Mouse (Mus musculus): ENCODE results near the gene Atg101. TPM values are rescaled to one million over a fixed set of nuclear protein-coding genes. Genes with fewer than 3 reads are reported as not detected.

The Atg101 gene
- polyA plus RNA-seq, 1 experiment from 2014 or later, result 69.4 TPM

DNA sequence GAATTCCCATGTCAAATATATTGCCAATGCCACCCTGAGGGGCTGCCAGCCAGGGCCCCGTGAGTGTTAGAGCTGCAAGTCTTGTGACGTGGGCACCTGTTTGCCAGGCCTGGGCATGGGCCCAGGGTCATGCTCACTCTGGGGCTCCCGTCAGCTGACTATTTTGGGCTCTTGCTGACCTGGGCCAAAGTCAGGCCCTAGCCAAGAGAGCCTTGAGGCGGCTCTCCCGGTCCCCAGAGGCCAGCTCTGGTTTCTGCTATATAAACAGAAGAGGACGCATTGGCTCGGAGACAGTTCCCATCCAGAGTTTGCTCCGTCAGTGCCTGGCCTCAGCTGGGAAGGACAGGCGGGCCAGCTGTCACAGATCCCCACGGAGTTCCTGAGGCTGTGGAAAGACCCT is 23.7 kb upstream of the Atg101 start:
- no peak overlapping the region for H3K4me2 ChIP-seq (ENCODE audit: low read depth, low read length)
- WGBS, result 50% methylated on average over 10 of the region's 10 CpGs
- H3K36me3 ChIP-seq (ENCODE audit: control insufficient read depth, insufficient read depth, low read length), result no peaks in the 10 kb centered on the region
- H3K9me3 ChIP-seq (ENCODE audit: control insufficient read depth, low read length), result no peaks in the 10 kb centered on the region
- no peak for ATAC-seq (ENCODE audit: low read depth)
- no peaks in the 10 kb centered on the region for H3K4me1 ChIP-seq (ENCODE audit: control insufficient read depth, insufficient read depth, low read length)
- no peak overlapping the region for H3K9ac ChIP-seq (replicated peaks; ENCODE audit: low read depth, low read length)
- H3K27ac ChIP-seq (ENCODE audit: low read depth, low read length), result no peak overlapping the region
- peaks cover under 1% of the 10 kb centered on the region; the same call in 1 of the 2 replicates for H3K27me3 ChIP-seq (ENCODE audit: control insufficient read depth, insufficient read depth, low read length)
- H3K4me3 ChIP-seq (ENCODE audit: low read depth, low read length), result no peak overlapping the region

DNA sequence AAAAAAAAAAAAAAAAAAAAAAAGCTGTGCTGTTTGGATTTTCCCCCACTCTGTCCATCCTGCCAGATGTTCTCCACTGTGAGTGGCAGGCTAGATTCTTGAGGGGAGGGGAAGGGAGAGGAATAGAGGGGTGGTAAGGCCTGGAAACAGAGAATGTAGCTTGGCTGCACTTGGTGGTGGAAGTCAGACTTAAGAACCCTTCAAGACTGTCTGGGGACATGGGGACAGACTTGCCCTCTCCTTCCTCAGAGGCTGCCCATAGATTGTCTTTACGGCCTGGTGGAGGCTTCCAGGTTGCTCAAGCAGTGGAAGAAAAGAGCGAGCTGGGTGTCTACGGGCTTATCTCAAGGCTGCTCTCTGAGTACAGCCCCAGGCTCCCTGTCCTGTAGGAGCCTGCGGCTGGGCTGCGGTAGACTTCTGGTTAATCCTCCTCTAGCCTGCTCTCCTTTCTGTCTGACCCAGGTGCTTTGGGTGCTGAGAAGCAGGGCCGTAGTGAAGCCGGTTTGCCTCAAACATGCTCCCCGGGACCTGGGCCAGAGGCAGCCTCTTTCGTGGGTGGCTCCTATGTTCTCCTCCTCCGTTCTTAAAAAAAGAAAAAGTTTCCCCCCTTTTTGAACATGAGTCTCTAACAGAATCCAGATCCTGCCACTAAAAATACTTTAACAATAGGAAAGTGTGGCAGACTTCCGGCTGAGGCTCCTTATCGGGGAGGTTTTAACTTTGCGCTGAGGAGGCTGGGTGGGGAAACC is 23.0 kb upstream of the Atg101 start:
- Histone ChIP-seq H3K27ac (ENCODE audit: low read depth, low read length) (no peak overlapping the region), H3K4me2 (ENCODE audit: low read depth, low read length) (no peak overlapping the region)

DNA sequence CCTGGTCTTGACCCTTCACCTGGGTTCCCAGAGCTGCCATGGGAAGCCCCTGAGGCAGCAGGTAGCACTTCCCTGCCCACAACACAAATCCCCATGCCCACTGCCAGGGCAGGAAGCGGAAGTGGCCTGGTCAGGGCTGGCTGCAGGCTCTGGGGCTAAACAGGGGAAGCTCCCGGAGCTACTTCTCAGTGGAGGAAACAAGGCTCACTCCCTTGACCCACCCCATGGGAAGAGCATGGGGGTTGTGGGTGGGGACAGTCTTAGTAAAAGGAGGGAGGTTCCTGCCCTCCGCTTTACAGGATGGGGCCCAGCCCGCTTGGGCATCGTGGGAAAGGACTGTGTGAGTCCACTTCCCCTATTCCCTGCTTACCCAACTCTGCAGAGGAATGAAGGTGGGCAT is 21.6 kb upstream of the Atg101 start:
- H3K9ac ChIP-seq (replicated peaks; ENCODE audit: low read depth, low read length), result no peak overlapping the region
- 68% methylated on average over 5 of the region's 5 CpGs for WGBS
- no peaks in the 10 kb centered on the region for H3K9me3 ChIP-seq (ENCODE audit: control insufficient read depth, low read length)
- H3K36me3 ChIP-seq (ENCODE audit: control insufficient read depth, insufficient read depth, low read length), result no peaks in the 10 kb centered on the region
- H3K27me3 ChIP-seq (ENCODE audit: control insufficient read depth, insufficient read depth, low read length), result peaks cover 16% of the 10 kb centered on the region
- H3K4me3 ChIP-seq (ENCODE audit: low read depth, low read length), result no peak overlapping the region
- ATAC-seq (ENCODE audit: low read depth), result no peak
- no peak overlapping the region for H3K27ac ChIP-seq (ENCODE audit: low read depth, low read length)
- H3K4me2 ChIP-seq (ENCODE audit: low read depth, low read length), result no peak overlapping the region
- H3K4me1 ChIP-seq (ENCODE audit: control insufficient read depth, insufficient read depth, low read length), result 0 out of 2 replicates have a peak, but pooled peaks cover 13% of the 10 kb centered on the region

More for the DNA sequence above, 23.0 kb upstream of the Atg101 start:
- 79% methylated on average over 13 of the region's 13 CpGs for WGBS
- ATAC-seq (ENCODE audit: low read depth), result no peak
- Histone ChIP-seq H3K4me1 (ENCODE audit: control insufficient read depth, insufficient read depth, low read length) (0 out of 2 replicates have a peak, but pooled peaks cover 5% of the 10 kb centered on the region), H3K27me3 (ENCODE audit: control insufficient read depth, insufficient read depth, low read length) (peaks cover 7% of the 10 kb centered on the region), H3K4me3 (ENCODE audit: low read depth, low read length) (no peak overlapping the region), H3K36me3 (ENCODE audit: control insufficient read depth, insufficient read depth, low read length) (no peaks in the 10 kb centered on the region), H3K9ac (replicated peaks; ENCODE audit: low read depth, low read length) (no peak overlapping the region), H3K9me3 (ENCODE audit: control insufficient read depth, low read length) (no peaks in the 10 kb centered on the region)

DNA sequence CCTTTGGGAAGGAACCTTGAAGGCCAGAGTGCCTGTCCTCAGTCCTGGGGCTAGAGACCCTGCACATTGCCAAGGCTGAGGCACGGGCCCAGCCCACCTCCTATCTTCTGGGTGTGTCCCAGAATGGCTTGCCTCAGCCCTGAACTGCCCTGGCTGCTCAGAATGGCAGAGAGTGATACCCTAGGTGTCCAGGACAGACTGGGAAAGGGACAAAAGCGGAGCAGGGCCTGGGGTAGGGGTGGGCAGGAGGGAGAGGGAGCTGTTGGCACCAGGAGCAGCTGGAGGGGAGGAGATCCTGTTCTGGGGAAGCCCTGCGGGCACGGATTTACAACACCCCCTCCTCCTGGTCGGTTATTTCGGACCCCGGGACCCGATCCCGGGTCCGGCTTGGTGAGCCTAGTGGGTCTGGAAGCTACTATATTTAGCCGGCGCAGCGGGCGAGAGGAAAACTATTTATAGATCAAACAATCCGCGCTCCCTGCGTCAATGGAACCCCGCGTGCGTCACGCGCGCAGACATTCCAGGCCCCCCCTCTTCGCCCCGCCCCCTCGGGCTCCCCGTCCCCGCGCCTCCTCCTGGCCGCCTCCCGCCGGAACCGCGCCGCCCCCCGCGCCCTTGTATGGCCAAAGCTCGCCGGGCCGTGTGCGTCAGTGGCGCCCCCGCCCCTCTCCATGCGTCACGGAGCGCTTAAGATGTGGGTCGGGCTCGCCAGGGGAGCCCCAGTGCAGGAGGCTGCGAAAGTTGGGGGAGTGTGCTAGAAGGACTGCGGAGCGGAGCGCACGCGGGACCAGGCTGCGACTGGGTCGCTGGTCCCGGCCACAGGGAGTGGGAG is 17.7 kb upstream of the Atg101 start:
- Histone ChIP-seq H3K9ac (replicated peaks; ENCODE audit: low read depth, low read length) (peak overlapping the region; percentile 51), H3K4me2 (ENCODE audit: low read depth, low read length) (peak overlapping the region; percentile 89), H3K27ac (ENCODE audit: low read depth, low read length) (no peak overlapping the region), H3K4me1 (ENCODE audit: control insufficient read depth, insufficient read depth, low read length) (0 out of 2 replicates have a peak, but pooled peaks cover 13% of the 10 kb centered on the region), H3K27me3 (ENCODE audit: control insufficient read depth, insufficient read depth, low read length) (peaks cover 17% of the 10 kb centered on the region), H3K9me3 (ENCODE audit: control insufficient read depth, low read length) (no peaks in the 10 kb centered on the region), H3K4me3 (ENCODE audit: low read depth, low read length) (peak overlapping the region; percentile 46), H3K36me3 (ENCODE audit: control insufficient read depth, insufficient read depth, low read length) (no peaks in the 10 kb centered on the region)
- peak; percentile 82 for ATAC-seq (ENCODE audit: low read depth)
- WGBS, result under 1% methylated on average over 47 of the region's 57 CpGs

DNA sequence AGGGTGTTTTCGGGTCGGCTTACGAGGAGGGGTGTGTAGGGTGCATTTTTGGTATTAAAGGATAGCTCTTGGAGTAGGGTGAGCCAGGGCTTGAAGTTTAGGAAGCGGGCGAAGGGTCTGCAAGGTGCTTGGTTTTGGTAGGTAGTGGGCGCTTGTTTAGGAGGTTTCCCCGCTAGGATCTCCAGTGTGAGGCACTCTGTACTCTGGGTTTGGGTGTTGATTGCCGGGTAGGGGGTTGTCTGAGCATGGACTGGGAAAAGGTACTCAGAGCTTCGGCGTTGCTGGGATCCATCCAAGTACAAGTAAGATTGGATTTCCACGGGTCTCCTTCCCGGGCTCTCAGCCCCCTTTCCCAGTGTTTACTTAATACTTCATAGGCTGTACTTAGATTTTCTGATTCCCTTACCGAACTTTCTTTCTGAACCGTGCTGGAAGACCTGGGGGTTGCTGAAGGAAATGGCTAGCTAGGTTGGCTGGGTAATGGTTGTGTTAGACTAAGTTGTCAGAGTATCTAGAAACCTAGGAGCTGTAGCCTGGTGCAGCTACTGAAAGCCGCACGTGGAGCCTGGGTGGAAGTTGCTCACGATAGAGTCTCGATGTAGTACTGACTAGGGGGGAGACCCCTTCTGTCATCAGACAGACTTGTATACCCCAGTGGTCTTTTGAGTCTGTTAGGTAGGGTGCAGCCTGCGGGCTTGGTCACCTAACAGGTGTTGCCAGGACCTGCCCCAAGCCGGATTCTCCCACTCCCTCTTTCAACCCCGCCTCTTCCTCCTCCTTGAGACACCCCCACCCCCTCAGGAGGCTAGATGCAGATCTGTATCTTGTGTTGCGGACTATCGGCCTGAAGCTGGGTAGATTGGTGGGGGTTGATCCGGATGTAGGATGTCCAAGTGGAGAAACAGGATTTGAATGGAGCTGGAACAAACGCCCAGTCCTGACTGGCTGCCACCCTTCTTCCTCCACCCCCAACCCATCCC is 16.7 kb upstream of the Atg101 start:
- H3K27ac ChIP-seq (ENCODE audit: low read depth, low read length), result no peak overlapping the region
- peak overlapping the region; percentile 89 for H3K4me2 ChIP-seq (ENCODE audit: low read depth, low read length)
- H3K36me3 ChIP-seq (ENCODE audit: control insufficient read depth, insufficient read depth, low read length), result no peaks in the 10 kb centered on the region
- 0 out of 2 replicates have a peak, but pooled peaks cover 13% of the 10 kb centered on the region for H3K4me1 ChIP-seq (ENCODE audit: control insufficient read depth, insufficient read depth, low read length)
- peaks cover 17% of the 10 kb centered on the region for H3K27me3 ChIP-seq (ENCODE audit: control insufficient read depth, insufficient read depth, low read length)
- 7% methylated on average over 25 of the region's 25 CpGs for WGBS
- ATAC-seq (ENCODE audit: low read depth), result no peak
- H3K9me3 ChIP-seq (ENCODE audit: control insufficient read depth, low read length), result no peaks in the 10 kb centered on the region
- H3K9ac ChIP-seq (replicated peaks; ENCODE audit: low read depth, low read length), result peak overlapping the region; percentile 51; the same call in 1 of the 2 replicates
- peak overlapping the region; percentile 46 for H3K4me3 ChIP-seq (ENCODE audit: low read depth, low read length)

DNA sequence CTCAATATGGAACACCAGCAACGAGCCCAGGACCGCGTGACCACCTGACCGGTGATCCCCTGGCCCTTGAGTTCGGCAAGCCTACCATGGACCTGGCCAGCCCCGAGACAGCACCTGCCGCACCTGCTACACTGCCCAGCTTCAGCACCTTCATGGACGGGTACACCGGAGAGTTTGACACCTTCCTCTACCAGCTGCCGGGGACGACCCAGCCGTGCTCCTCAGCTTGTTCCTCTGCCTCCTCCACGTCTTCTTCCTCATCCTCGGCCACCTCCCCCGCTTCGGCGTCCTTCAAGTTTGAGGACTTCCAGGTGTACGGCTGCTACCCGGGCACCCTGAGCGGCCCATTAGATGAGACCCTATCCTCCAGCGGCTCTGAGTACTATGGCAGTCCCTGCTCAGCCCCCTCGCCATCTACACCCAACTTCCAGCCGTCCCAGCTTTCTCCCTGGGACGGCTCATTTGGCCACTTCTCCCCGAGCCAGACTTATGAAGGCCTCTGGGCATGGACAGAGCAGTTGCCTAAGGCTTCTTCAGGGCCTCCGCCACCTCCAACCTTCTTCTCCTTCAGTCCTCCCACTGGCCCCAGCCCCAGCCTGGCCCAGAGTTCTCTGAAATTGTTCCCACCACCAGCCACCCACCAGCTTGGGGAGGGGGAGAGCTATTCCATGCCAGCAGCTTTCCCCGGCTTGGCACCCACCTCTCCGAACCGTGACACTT is 13.8 kb upstream of the Atg101 start:
- ATAC-seq (ENCODE audit: low read depth), result no peak
- Histone ChIP-seq H3K27ac (ENCODE audit: low read depth, low read length) (no peak overlapping the region), H3K27me3 (ENCODE audit: control insufficient read depth, insufficient read depth, low read length) (peaks cover 17% of the 10 kb centered on the region), H3K4me2 (ENCODE audit: low read depth, low read length) (no peak overlapping the region), H3K9ac (replicated peaks; ENCODE audit: low read depth, low read length) (no peak overlapping the region), H3K4me1 (ENCODE audit: control insufficient read depth, insufficient read depth, low read length) (0 out of 2 replicates have a peak, but pooled peaks cover 13% of the 10 kb centered on the region), H3K36me3 (ENCODE audit: control insufficient read depth, insufficient read depth, low read length) (no peaks in the 10 kb centered on the region), H3K9me3 (ENCODE audit: control insufficient read depth, low read length) (no peaks in the 10 kb centered on the region), H3K4me3 (ENCODE audit: low read depth, low read length) (no peak overlapping the region)
- 93% methylated on average over 29 of the region's 29 CpGs for WGBS

DNA sequence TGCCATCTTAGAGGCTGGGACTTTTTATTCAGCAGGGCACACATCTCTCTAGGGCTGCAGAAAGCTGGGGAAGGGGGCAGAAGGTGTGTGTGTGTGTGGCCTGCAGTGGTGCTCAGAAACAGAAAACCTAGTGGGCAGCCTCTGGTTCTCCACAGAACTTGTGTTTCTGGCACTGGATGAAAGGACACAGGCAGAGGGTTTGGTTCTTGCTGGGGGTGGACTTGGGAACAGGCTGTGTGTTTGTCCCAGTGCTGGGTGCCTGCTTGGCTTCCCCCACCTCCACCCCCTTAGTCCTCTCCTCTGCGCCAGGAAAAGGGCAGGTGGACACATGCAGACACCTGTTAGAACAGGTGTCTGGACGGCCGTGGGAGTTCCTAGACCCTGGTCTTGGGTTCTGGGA is 13.0 kb upstream of the Atg101 start:
- no peak for ATAC-seq (ENCODE audit: low read depth)
- WGBS, result 84% methylated on average over 3 of the region's 3 CpGs
- H3K4me1 ChIP-seq (ENCODE audit: control insufficient read depth, insufficient read depth, low read length), result 0 out of 2 replicates have a peak, but pooled peaks cover 7% of the 10 kb centered on the region
- H3K9ac ChIP-seq (replicated peaks; ENCODE audit: low read depth, low read length), result no peak overlapping the region
- H3K4me2 ChIP-seq (ENCODE audit: low read depth, low read length), result no peak overlapping the region
- no peaks in the 10 kb centered on the region for H3K9me3 ChIP-seq (ENCODE audit: control insufficient read depth, low read length)
- no peaks in the 10 kb centered on the region for H3K36me3 ChIP-seq (ENCODE audit: control insufficient read depth, insufficient read depth, low read length)
- H3K4me3 ChIP-seq (ENCODE audit: low read depth, low read length), result no peak overlapping the region
- peaks cover 9% of the 10 kb centered on the region for H3K27me3 ChIP-seq (ENCODE audit: control insufficient read depth, insufficient read depth, low read length)
- H3K27ac ChIP-seq (ENCODE audit: low read depth, low read length), result no peak overlapping the region

DNA sequence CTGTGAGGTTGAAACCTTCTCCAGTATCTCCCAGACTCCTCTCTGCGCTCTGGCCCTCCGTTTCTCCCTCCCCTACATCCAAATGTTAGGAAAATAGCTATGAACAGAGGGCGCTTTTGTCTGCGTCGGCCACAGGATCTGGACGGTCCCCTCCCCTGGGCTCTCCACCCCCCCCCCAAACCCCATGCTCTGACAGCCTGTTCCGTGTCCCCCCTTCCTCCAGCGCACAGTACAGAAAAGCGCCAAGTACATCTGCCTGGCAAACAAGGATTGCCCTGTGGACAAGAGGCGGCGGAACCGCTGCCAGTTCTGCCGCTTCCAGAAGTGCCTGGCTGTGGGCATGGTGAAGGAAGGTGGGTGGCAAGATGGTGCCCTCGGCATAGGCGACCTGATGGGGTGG is 12.6 kb upstream of the Atg101 start:
- no peak for ATAC-seq (ENCODE audit: low read depth)
- Histone ChIP-seq H3K27me3 (ENCODE audit: control insufficient read depth, insufficient read depth, low read length) (peaks cover 8% of the 10 kb centered on the region), H3K4me3 (ENCODE audit: low read depth, low read length) (no peak overlapping the region), H3K9ac (replicated peaks; ENCODE audit: low read depth, low read length) (no peak overlapping the region), H3K4me2 (ENCODE audit: low read depth, low read length) (no peak overlapping the region), H3K27ac (ENCODE audit: low read depth, low read length) (no peak overlapping the region), H3K36me3 (ENCODE audit: control insufficient read depth, insufficient read depth, low read length) (no peaks in the 10 kb centered on the region), H3K4me1 (ENCODE audit: control insufficient read depth, insufficient read depth, low read length) (0 out of 2 replicates have a peak, but pooled peaks cover 5% of the 10 kb centered on the region), H3K9me3 (ENCODE audit: control insufficient read depth, low read length) (no peaks in the 10 kb centered on the region)
- 80% methylated on average over 15 of the region's 15 CpGs for WGBS

Data from neural tube, embryonic 14.5 days (tissue).